Mouse (Mus musculus) liver, embryonic 13.5 days (tissue): ENCODE measurements at regions not wholly inside any gene's neighbourhood (a gene's known extent, or its start where the extent isn't known, plus 50 kb on each side); places are given as distances from the start of the nearest gene placed in this dataset.

Source experiments
- ATAC-seq: fragments of 200-750 bp; cut with Nextera tagmentation; 2 replicates; pipeline ENCODE4 v1.8.0; 2017; ENCODE audit warnings: low read depth, mild to moderate bottlenecking, moderate number of reproducible peaks, moderate library complexity
- DNase-seq: peaks from one replicate; pipeline ENCODE4 v3.0.0; 2022
- H3K27ac ChIP-seq: fragments of 300-500 bp; sonication (generic); 2 replicates; pipeline ENCODE4 v1.5.1; 2015; ENCODE audit warnings: moderate library complexity, mild to moderate bottlenecking, inconsistent platforms
- H3K27me3 ChIP-seq: fragments of 300-500 bp; sonication (generic); 2 replicates; pipeline ENCODE4 v1.6.1; 2015; ENCODE audit warnings: mild to moderate bottlenecking, inconsistent platforms
- H3K36me3 ChIP-seq: fragments of 300-500 bp; sonication (generic); 2 replicates; pipeline ENCODE4 v1.6.1; 2015; ENCODE audit warnings: mild to moderate bottlenecking, inconsistent platforms
- H3K4me1 ChIP-seq: fragments of 300-500 bp; sonication (generic); replicated peaks from 2 replicates; pipeline ENCODE4 v1.6.1; 2015; ENCODE audit warnings: inconsistent platforms
- H3K4me2 ChIP-seq: fragments of 300-500 bp; sonication (generic); 2 replicates; pipeline ENCODE4 v1.6.1; 2015; ENCODE audit warnings: inconsistent platforms, mild to moderate bottlenecking, moderate library complexity
- H3K4me3 ChIP-seq: fragments of 300-500 bp; sonication (generic); replicated peaks from 2 replicates; pipeline ENCODE4 v1.5.1; 2015; ENCODE audit warnings: mild to moderate bottlenecking, inconsistent platforms
- H3K9ac ChIP-seq: fragments of 300-500 bp; sonication (generic); 2 replicates; pipeline ENCODE4 v1.6.1; 2015; ENCODE audit warnings: mild to moderate bottlenecking, inconsistent platforms
- H3K9me3 ChIP-seq: fragments of 300-500 bp; sonication (generic); replicated peaks from 2 replicates; pipeline ENCODE4 v1.6.1; 2016; ENCODE audit warnings: inconsistent platforms
- WGBS: fragments of 180-500 bp; shearing (Covaris S2); methylation state at CpG from one replicate; pipeline ENCODE4 v1.1.7; 2015; ENCODE audit not compliant: insufficient replicate concordance; 5-methylcytosine and 5-hydroxymethylcytosine counted together

DNA sequence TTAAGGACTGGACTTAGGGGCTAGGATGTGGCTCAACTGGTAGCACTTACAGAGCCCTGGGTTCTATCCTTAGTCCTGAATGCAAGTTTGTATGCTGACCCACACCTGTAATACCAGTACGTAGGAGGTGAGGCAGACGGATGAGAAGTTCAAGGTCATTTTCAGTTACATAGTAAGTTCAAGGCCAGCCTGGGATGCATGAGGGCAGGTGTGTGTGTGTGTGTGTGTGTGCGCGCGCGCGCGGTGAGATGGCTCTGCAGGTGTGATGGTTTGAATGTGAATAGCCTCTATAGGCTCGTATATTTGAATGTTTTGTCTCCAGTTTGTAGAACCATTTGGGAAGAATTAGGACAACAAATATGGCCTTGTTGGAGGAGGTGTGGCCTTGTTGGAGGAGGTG lies 82.7 kb downstream of the Chst1 start:
- Histone ChIP-seq H3K27ac (no peak overlapping the region), H3K4me1 (peaks cover 17% of the 10 kb centered on the region), H3K4me2 (no peak overlapping the region), H3K36me3 (no peaks in the 10 kb centered on the region), H3K9ac (no peak overlapping the region), H3K9me3 (no peaks in the 10 kb centered on the region), H3K4me3 (no peak overlapping the region), H3K27me3 (no peaks in the 10 kb centered on the region)
- ATAC-seq = no peak
- 87% methylated on average over 9 of the region's 9 CpGs for WGBS
- no peak for DNase-seq

DNA sequence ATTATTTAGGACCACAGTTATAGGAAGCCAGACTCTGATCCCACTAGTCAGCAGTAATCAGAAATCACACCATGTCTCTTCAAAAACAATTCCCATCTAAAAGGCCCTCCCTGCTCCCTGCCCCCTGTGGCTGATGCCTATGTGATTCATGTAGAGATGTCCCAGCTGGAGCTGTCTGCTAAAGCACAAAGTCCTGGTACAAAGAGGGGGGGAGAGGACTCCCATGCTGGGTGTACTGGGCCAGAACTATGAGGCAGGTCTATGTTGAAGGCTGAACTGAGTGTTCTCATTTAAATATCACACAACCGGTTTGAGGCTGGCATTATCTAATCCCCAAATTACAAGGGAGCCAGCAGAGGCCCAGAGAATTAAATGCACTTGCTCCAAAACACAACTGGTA lies 88.2 kb downstream of the Chst1 start:
- no peak overlapping the region for H3K4me3 ChIP-seq
- no peaks in the 10 kb centered on the region for H3K36me3 ChIP-seq
- no peaks in the 10 kb centered on the region for H3K9me3 ChIP-seq
- no peak for DNase-seq
- no peaks in the 10 kb centered on the region for H3K4me1 ChIP-seq
- no peaks in the 10 kb centered on the region for H3K27me3 ChIP-seq
- no peak overlapping the region for H3K4me2 ChIP-seq
- ATAC-seq = no peak
- no peak overlapping the region for H3K9ac ChIP-seq
- no peak overlapping the region for H3K27ac ChIP-seq
- 45% methylated on average over 1 of the region's 1 CpGs for WGBS

DNA sequence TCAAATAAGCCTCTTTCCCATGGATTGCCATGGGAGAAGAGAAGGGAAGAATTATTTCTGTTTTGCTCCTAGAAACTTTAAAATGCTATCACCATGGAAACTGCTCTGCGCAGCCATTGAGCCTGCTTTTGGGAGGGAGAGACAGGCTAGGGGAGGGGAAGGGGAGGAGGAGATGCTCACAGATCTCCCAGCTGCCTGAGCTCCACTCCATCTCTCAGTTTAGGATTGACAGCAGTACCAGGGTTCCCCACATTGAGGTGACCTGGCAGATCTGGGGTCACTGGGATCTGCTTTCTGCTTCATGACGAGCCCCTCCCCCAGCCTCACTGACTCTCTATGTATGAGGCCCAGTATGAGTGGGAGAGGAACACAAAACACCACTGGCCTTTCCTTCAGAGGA lies 89.7 kb downstream of the Chst1 start:
- Histone ChIP-seq H3K4me3 (no peak overlapping the region), H3K27ac (no peak overlapping the region), H3K4me1 (no peaks in the 10 kb centered on the region), H3K9me3 (no peaks in the 10 kb centered on the region), H3K36me3 (no peaks in the 10 kb centered on the region), H3K27me3 (no peaks in the 10 kb centered on the region), H3K4me2 (no peak overlapping the region), H3K9ac (no peak overlapping the region)
- WGBS = 36% methylated on average over 2 of the region's 2 CpGs
- no peak for DNase-seq
- no peak for ATAC-seq

DNA sequence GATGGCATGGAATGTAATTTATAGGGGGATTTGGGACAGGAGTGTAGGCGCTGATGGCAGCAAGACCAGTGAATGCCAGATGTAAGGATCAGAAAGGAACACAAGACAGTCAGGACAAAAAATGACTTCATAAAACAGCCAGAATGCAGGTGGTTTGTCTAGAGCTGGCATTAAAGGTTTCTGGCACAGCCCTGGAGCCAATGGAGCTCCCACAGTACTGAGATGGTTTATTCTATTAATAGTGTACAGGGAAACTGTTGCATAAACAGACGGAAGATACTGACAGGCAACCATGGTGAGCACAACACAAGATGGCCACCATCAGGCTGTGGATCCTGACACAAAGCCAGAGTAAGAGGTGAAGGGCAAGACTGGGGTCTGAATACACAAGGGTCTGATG lies 90.8 kb downstream of the Chst1 start:
- DNase-seq = no peak
- no peak overlapping the region for H3K9ac ChIP-seq
- H3K27me3 ChIP-seq = no peaks in the 10 kb centered on the region
- H3K4me2 ChIP-seq = no peak overlapping the region
- H3K36me3 ChIP-seq = no peaks in the 10 kb centered on the region
- no peak overlapping the region for H3K4me3 ChIP-seq
- WGBS = 60% methylated on average over 2 of the region's 2 CpGs
- no peaks in the 10 kb centered on the region for H3K4me1 ChIP-seq
- no peak overlapping the region for H3K27ac ChIP-seq
- no peaks in the 10 kb centered on the region for H3K9me3 ChIP-seq
- ATAC-seq = no peak

DNA sequence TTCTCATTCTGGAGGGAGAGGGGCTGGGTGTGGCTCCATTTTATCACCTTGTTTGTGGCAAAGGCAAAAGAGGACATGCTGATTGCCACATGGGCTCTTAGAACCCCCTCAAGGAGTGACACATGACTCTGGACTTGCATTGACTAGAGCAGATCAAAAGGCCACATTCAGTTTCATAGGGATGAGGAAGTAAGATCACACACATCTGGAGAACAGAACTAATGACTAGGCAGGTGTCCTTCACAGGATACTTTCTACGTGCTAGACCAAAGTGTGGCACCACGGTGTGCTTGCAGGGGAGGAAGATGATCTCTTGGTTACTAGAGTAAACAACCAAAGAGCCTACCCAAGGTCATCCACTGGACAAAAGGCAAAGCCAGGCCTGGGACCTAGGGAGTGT lies 91.9 kb downstream of the Chst1 start:
- H3K36me3 ChIP-seq = no peaks in the 10 kb centered on the region

DNA sequence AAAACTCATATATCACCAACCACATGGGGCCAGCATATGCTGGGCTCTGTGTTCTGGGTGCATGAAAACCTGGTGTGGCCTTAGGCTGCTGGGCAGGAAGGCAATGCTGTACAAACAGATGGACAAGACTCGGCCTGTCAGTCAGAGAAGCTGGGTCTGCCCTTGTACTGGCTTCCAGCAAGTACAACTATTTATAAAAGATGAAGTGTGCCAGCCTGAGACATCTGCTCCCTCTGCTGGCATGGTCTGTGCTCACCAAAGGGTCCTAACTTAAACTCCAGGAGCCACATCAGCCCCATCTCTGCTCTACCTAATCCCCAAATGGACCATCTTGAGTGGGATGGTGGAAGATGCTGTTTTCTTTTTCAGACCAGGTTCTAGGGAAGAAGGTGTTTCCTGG lies 93.1 kb downstream of the Chst1 start:
- H3K36me3 ChIP-seq = no peaks in the 10 kb centered on the region
- H3K4me3 ChIP-seq = no peak overlapping the region
- no peak overlapping the region for H3K9ac ChIP-seq
- no peak for ATAC-seq
- no peak for DNase-seq
- no peaks in the 10 kb centered on the region for H3K9me3 ChIP-seq
- WGBS = 54% methylated on average over 1 of the region's 1 CpGs
- no peak overlapping the region for H3K27ac ChIP-seq
- H3K4me1 ChIP-seq = no peaks in the 10 kb centered on the region
- H3K27me3 ChIP-seq = no peaks in the 10 kb centered on the region
- H3K4me2 ChIP-seq = no peak overlapping the region

More for the DNA sequence above, 91.9 kb downstream of the Chst1 start:
- no peaks in the 10 kb centered on the region for H3K27me3 ChIP-seq
- H3K4me3 ChIP-seq = no peak overlapping the region
- H3K4me2 ChIP-seq = no peak overlapping the region
- H3K4me1 ChIP-seq = no peaks in the 10 kb centered on the region
- H3K9ac ChIP-seq = no peak overlapping the region
- DNase-seq = no peak
- no peaks in the 10 kb centered on the region for H3K9me3 ChIP-seq
- no peak for ATAC-seq
- 48% methylated on average over 2 of the region's 2 CpGs for WGBS
- no peak overlapping the region for H3K27ac ChIP-seq

DNA sequence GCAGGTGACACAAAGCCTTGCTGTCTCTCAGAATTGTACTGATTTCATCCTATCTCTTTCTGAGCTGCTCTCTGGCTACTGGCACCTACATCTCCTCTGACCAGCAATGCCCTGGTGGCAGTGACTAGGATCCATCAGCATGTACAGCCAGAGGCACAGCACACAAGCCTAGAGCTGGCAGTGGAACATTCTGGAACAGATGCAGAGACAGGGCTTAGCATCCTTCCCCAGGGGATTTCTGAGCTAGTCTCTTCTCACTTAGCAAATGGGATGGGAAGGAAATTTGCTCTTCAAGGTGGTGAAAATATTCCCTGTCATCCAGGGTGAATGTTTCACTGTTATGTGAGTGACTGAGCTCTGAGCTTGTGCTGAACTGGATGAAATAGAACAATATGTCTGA lies 93.5 kb downstream of the Chst1 start:
- no peak overlapping the region for H3K27ac ChIP-seq
- H3K9me3 ChIP-seq = no peaks in the 10 kb centered on the region
- DNase-seq (no peak), ATAC-seq (no peak)
- H3K36me3 ChIP-seq = no peaks in the 10 kb centered on the region
- no peaks in the 10 kb centered on the region for H3K27me3 ChIP-seq
- H3K9ac ChIP-seq = no peak overlapping the region
- H3K4me2 ChIP-seq = no peak overlapping the region
- H3K4me1 ChIP-seq = no peaks in the 10 kb centered on the region
- H3K4me3 ChIP-seq = no peak overlapping the region

DNA sequence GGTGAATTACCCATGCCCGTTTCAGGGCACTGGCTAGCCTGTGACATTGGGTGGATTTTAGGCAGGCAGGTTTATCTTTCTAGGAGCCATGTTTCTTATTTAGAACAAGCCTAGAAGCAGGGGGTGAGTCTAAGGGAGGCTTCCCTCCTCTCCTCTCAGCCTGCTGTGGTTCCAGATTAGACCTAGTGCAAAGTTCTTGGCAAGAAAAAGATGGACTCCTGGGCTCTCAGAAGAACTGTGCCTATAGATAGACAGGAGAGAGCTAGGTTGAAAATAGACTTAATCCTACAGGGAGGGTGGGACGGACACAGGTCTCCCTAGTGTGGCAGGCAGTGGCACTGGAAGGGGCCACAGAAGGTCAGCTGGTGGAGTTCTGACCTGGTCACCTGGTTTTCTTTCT lies 95.3 kb downstream of the Chst1 start:
- Histone ChIP-seq H3K9me3 (no peaks in the 10 kb centered on the region), H3K27me3 (no peaks in the 10 kb centered on the region), H3K27ac (no peak overlapping the region), H3K4me2 (no peak overlapping the region), H3K4me3 (no peak overlapping the region), H3K4me1 (no peaks in the 10 kb centered on the region), H3K36me3 (no peaks in the 10 kb centered on the region), H3K9ac (no peak overlapping the region)
- 54% methylated on average over 2 of the region's 2 CpGs for WGBS
- DNase-seq (no peak), ATAC-seq (no peak)

DNA sequence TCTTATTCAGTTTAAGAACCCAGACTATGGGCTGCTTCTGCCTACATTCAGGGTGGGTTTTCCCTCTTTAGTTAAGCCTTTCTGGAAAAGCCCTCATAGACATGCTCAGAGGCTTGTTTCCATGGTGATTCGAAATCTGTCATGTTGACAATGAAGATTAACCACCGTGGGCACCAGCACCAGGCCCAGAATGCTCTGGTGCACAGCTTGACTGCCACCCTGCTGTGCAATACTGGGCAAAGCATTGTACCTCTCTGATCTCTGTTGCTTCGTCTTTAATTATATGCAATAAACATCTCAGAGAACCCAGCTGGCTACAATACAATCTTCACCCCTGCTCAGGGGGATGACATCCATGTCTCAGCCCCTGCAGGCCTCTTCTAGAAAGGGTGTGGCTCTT lies 96.4 kb downstream of the Chst1 start:
- H3K9ac ChIP-seq = no peak overlapping the region
- H3K36me3 ChIP-seq = no peaks in the 10 kb centered on the region
- H3K27ac ChIP-seq = no peak overlapping the region
- WGBS = 44% methylated on average over 3 of the region's 3 CpGs
- H3K9me3 ChIP-seq = no peaks in the 10 kb centered on the region
- no peak overlapping the region for H3K4me3 ChIP-seq
- H3K27me3 ChIP-seq = no peaks in the 10 kb centered on the region
- DNase-seq (no peak), ATAC-seq (no peak)
- H3K4me1 ChIP-seq = no peaks in the 10 kb centered on the region
- H3K4me2 ChIP-seq = no peak overlapping the region

DNA sequence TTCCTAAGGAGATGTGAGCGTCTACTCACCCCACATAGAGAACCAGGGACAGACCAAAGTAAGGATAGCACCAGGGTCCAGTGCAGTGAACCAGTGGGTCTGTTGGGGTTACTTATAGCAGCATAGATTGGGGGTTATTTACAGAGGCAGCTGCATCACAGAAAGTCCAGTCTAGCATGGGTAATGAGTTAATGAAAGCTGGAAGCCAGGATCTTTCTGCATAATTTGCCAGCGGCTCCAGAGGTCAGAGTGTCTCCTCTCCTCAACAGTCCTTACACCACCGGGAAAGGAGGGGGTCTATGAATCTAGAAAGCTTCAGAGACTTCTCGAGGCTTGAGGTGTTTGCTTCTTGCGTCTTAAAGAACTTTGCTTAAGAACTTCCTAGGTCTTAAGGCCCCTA lies 98.2 kb downstream of the Chst1 start:
- ATAC-seq = no peak
- no peak for DNase-seq
- no peaks in the 10 kb centered on the region for H3K36me3 ChIP-seq
- no peaks in the 10 kb centered on the region for H3K4me1 ChIP-seq
- H3K4me2 ChIP-seq = no peak overlapping the region
- no peak overlapping the region for H3K27ac ChIP-seq
- no peak overlapping the region for H3K9ac ChIP-seq
- H3K9me3 ChIP-seq = no peaks in the 10 kb centered on the region
- no peaks in the 10 kb centered on the region for H3K27me3 ChIP-seq
- WGBS = 68% methylated on average over 5 of the region's 5 CpGs
- H3K4me3 ChIP-seq = no peak overlapping the region

DNA sequence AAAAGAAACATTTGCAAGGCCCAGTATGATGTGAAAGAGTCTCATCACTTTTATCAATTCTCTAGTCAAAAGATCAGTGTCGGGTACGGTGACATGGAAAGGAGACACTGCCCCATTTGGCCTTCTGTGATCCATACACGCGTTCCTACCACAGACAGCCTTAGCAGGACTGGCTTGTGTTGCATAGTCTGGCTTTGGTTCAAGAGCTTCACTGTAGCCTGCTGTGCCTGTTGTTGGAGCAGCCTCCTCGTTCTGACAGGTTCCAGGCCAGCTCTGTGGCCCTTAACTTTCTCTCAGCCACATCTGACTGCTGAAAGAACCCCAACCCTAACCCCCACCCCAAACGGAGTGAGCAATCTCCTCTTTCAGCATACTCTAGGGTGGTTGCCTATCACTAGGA lies 99.9 kb downstream of the Chst1 start:
- Histone ChIP-seq H3K4me1 (no peaks in the 10 kb centered on the region), H3K27ac (no peak overlapping the region), H3K4me2 (no peak overlapping the region), H3K36me3 (no peaks in the 10 kb centered on the region), H3K27me3 (no peaks in the 10 kb centered on the region), H3K4me3 (no peak overlapping the region), H3K9ac (no peak overlapping the region), H3K9me3 (no peaks in the 10 kb centered on the region)
- ATAC-seq = no peak
- DNase-seq = no peak
- 66% methylated on average over 6 of the region's 6 CpGs for WGBS

DNA sequence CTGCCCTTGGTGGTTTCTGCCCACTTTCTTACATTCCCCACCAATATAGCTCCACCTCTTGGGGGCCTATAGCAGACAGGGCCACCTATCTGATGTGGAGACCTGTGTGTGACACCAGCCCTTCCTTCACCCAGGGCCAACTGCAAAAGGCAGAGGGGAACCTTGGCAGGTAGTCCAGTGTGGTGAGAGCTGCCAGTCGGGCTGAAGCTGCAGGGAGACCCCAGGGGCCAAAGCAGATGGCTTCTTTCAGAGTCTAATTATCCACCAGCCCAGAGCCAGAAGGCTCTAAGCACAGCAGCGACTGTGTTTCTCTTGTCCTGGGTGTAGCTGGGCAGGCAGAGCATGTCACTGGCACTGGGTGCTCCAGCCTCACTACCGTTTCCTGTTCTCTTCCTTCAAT lies 104.5 kb downstream of the Chst1 start:
- DNase-seq (no peak), ATAC-seq (no peak)
- Histone ChIP-seq H3K27ac (no peak overlapping the region), H3K27me3 (no peaks in the 10 kb centered on the region), H3K4me2 (no peak overlapping the region), H3K4me1 (no peaks in the 10 kb centered on the region), H3K36me3 (no peaks in the 10 kb centered on the region), H3K9me3 (no peaks in the 10 kb centered on the region), H3K4me3 (no peak overlapping the region), H3K9ac (no peak overlapping the region)
- WGBS = 45% methylated on average over 3 of the region's 3 CpGs

DNA sequence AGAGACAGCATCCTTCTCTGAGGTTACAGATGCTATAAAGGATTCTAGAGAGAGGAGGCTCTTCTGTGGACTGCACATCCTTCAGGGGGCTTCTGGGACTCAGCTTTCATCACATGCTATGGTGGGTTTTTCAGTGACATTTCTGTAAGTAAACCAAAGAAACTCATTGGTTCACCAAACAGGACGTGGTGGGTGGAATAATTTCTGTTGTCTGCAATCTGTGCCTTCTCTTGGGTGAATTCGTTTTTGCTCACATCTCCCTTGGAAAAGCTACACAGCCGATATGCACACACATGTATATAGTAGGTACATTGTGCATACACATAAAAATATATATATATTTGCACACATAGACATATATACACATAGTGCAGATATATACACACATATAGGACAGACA lies 110.2 kb downstream of the Chst1 start:
- DNase-seq (no peak), ATAC-seq (no peak)
- no peak overlapping the region for H3K27ac ChIP-seq
- 55% methylated on average over 3 of the region's 3 CpGs for WGBS
- H3K9me3 ChIP-seq = no peaks in the 10 kb centered on the region
- no peak overlapping the region for H3K9ac ChIP-seq
- no peak overlapping the region for H3K4me3 ChIP-seq
- H3K27me3 ChIP-seq = peaks cover 4% of the 10 kb centered on the region; the same call in 1 of the 2 replicates
- 0 out of 2 replicates have a peak, but pooled peaks cover 3% of the 10 kb centered on the region for H3K4me1 ChIP-seq
- H3K36me3 ChIP-seq = no peaks in the 10 kb centered on the region
- no peak overlapping the region for H3K4me2 ChIP-seq
